Mouse (Mus musculus): ENCODE results near the gene Cadm3. TPM values are rescaled to one million over a fixed set of nuclear protein-coding genes. Genes with fewer than 3 reads are reported as not detected.

Gene Cadm3
- 27.7 and 49.3 TPM in 2 replicates for polyA plus RNA-seq (2012; rRNA removed)

GRCm38 (mm10) chr1:173367356-173368046, at the start of gene Cadm3:
Gene Cadm3 (minus strand): TSS chr1:173367695.

GRCm38 (mm10) chr1:173350372-173350957, 17.0 kb downstream of the Cadm3 start, which contains the start of gene Aim2:
Gene Aim2 (plus strand): TSS chr1:173350879.

GRCm38 (mm10) chr1:173333312-173334253, 33.9 kb downstream of the Cadm3 start, which contains the start of gene Ackr1:
Gene Ackr1 (minus strand): TSS chr1:173333750.

Other genes starting within 250 kb of the Cadm3 start
- not detected in 2 replicates for gene Olfr1408, start 230.3 kb downstream of the Cadm3 start, polyA plus RNA-seq (2012; rRNA removed)
- 0.06 TPM in 1 of 2 replicates, not detected in the other for gene Olfr1406, start 177.1 kb downstream of the Cadm3 start, polyA plus RNA-seq (2012; rRNA removed)
- not detected in 2 replicates for gene Olfr218, start 169.9 kb downstream of the Cadm3 start, polyA plus RNA-seq (2012; rRNA removed)
- gene Olfr1404, start 155.3 kb downstream of the Cadm3 start, polyA plus RNA-seq (2012; rRNA removed) = not detected in 2 replicates
- not detected in 2 replicates for gene Fcer1a, start 140.5 kb downstream of the Cadm3 start, polyA plus RNA-seq (2012; rRNA removed)
- not detected in 2 replicates for gene Olfr418, start 101.7 kb downstream of the Cadm3 start, polyA plus RNA-seq (2012; rRNA removed)
- not detected in 2 replicates for gene Mptx2, start 89.9 kb downstream of the Cadm3 start, polyA plus RNA-seq (2012; rRNA removed)
- gene Ackr1, start 33.9 kb downstream of the Cadm3 start, polyA plus RNA-seq (2012; rRNA removed) = 16.7 and 23.4 TPM in 2 replicates
- 9.4 and 19.9 TPM in 2 replicates for gene Aim2, start 16.8 kb downstream of the Cadm3 start, polyA plus RNA-seq (2012; rRNA removed)
- 0.02 and 0.06 TPM in 2 replicates for gene Ifi206, start 123.3 kb upstream of the Cadm3 start, polyA plus RNA-seq (2012; rRNA removed)
- gene Ifi214, start 168.3 kb upstream of the Cadm3 start, polyA plus RNA-seq (2012; rRNA removed) = not detected in 2 replicates
- gene Ifi213, start 231.6 kb upstream of the Cadm3 start, polyA plus RNA-seq (2012; rRNA removed) = not detected in 2 replicates

Data from central nervous system, embryonic 11.5 days (tissue).